Comparison of ENCODE assay signal across 9 mouse cellular contexts in the genomic region with DNA sequence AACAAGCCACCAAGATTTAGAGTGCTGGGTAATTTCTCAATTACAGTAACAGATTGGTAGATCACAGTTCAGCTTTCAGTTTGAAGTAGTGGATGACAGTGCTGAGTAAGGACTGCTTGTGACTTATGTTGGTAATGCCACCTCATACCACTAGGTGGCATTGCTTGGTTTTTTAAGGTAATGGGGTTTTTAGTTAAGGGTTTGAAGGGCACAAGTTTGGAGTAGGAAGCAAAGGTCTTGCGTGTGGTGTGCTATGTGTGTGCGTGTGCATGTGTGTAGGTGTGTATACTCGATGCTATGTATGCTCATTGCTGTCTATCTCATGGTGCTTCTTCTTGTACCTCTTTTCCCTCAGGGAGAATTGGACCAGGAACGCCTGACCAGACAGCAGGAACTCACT. TPM values are rescaled to one million over a fixed set of nuclear protein-coding genes. Genes with fewer than 3 reads are reported as not detected.
DNase-seq lines count a peak whose midpoint lies in the region; ATAC-seq and TF ChIP-seq lines count a peak whose summit lies in the region.
"Had no signal": no experiment of that assay in that cellular context is flagged by ENCODE, and none has a peak within 500 bp of the region (broad histone marks: within the 10 kb centered on the region; RNA-seq: fewer than 3 reads in every experiment).

No protein-coding gene starts in this region.

- no peak overlapping the region for H3K4me3 ChIP-seq in lung, adult 2 months (replicated peaks; ENCODE audit: extremely low read depth, low read depth, low read length)

- intact Hi-C loops in left cerebral cortex, postnatal 10 days (cut with DNase I) = loop anchor here (10.0 kb wide), 1 partner anchor 174 kb away; no protein-coding TSS in a partner anchor

- 77% methylated on average over 4 of the region's 4 CpGs for WGBS in lung, adult 2 months

- TF ChIP-seq CTCF in lung, adult 2 months (IDR thresholded peaks at IDR 0.05; ENCODE audit: insufficient read depth, low read length) = no peak

- no peak for DNase-seq in frontal cortex, postnatal 25 days (ENCODE audit: low spot score in 2 of 2)
- DNase-seq in lung, postnatal 14 days = peak; percentile 20
- no peak for DNase-seq in lung, adult 2 months
- DNase-seq in c-Kit-positive CD71-positive TER-119-positive erythroid progenitor cells, embryonic 14.5 days (ENCODE audit: low spot score) = peak; percentile 70
- no peak for DNase-seq in urinary bladder, adult 18-20 months (ENCODE audit: low spot score in 2 of 2)
- DNase-seq in left cerebral cortex, postnatal 10 days (ENCODE audit: extremely low spot score in 1 of 2, low spot score in 2 of 2) = no peak

- no peaks in the 10 kb centered on the region for H3K4me1 ChIP-seq in lung, adult 2 months (ENCODE audit: control insufficient read depth, insufficient read depth, low read length)

- peak; percentile 47; the same call in 1 of the 2 replicates for ATAC-seq in frontal cortex, adult (ENCODE audit: low TSS enrichment)
- ATAC-seq in megakaryocyte, adult 5-6 weeks (ENCODE audit: poor library complexity, severe bottlenecking) = peak; percentile 62; the same call in 1 of the 2 replicates

- no peak for TF ChIP-seq POLR2A in lung, adult 2 months (IDR thresholded peaks at IDR 0.05; ENCODE audit: borderline replicate concordance, extremely low read depth, low read depth, low read length)

RNA-seq across cellular contexts. Expression of gene Kcnj13, which starts 24.2 kb away (rescaled TPM):
- polyA plus RNA-seq in lung, adult 2 months (2012; rRNA removed) = 8.7 and 14.2 TPM in 2 replicates
- not detected in 2 replicates for total RNA-seq in megakaryocyte, adult 5-6 weeks (2015)
- total RNA-seq in megakaryocyte, adult 5-6 weeks (2017) = not detected in 2 replicates
- total RNA-seq in left cerebral cortex, postnatal 10 days (2021) = 1 to 10 TPM; 1.2 to 1.9 TPM

RNA-seq across cellular contexts. Expression of gene Snorc, which starts 51.3 kb away (rescaled TPM):
- 0.34 and 1.4 TPM in 2 replicates for polyA plus RNA-seq in lung, adult 2 months (2012; rRNA removed)
- total RNA-seq in megakaryocyte, adult 5-6 weeks (2015) = not detected in 2 replicates
- total RNA-seq in megakaryocyte, adult 5-6 weeks (2017) = not detected in 2 replicates
- total RNA-seq in left cerebral cortex, postnatal 10 days (2021) = not detected
- total RNA-seq: layer of hippocampus, postnatal 10 days had no signal

Comparison
In these comparisons a context has a peak if more than half of its experiments do, and no peak if none do; other contexts are left out.
1. DNase-seq: peak in lung, postnatal 14 days (single experiment) and c-Kit-positive CD71-positive TER-119-positive erythroid progenitor cells, embryonic 14.5 days (single experiment); none in frontal cortex, postnatal 25 days (0 of 2), lung, adult 2 months (single experiment), urinary bladder, adult 18-20 months (0 of 2) and left cerebral cortex, postnatal 10 days (0 of 2).